Mouse (Mus musculus): ENCODE measurements around the gene Paqr4.
"Not testable (repeated sequence)": the region's sequence is repeated elsewhere in the genome, so short reads cannot be mapped to it uniquely, and the experiment has no call there.

Gene Paqr4

DNA sequence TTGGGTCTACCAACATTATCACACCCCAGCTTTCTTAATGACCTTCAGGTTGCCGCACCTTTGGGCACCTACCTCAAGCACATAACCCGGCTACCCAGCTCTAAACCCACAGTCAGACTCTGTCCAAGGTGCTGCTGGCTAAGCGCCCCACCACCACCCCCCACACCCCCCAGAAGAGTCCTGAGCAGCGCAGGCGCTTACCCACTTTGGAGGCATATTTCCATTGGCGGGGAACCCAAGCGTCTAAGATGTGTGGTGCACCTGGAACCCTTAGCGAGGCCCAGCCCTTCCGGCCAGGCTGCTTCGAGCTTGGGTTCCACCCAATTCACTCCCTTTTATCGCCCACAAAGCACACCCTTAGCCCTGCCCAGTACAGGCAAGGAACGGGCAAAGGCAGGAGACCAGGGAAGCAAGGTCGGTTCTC lies at the start of gene Paqr4:
Paqr4 (minus strand) TSS at position 270 of the 424 bp plus-strand sequence.
- DNase-seq (ENCODE audit: low spot score) = no peak

- no peak for DNase-seq (ENCODE audit: low spot score)
These were observed 49.1 kb upstream of the Paqr4 start for GRCm38 (mm10) chr17:23789749-23790268.

- no peak for DNase-seq (ENCODE audit: low spot score)
These were observed 48.3 kb upstream of the Paqr4 start for GRCm38 (mm10) chr17:23788973-23789372.

- no peak for DNase-seq (ENCODE audit: low spot score)
These were observed 45.9 kb upstream of the Paqr4 start for GRCm38 (mm10) chr17:23786510-23786931.

GRCm38 (mm10) chr17:23785561-23786471 lies 45.1 kb upstream of the Paqr4 start, which contains the start of gene Flywch2:
TSS of gene Flywch2 (minus strand) at chr17:23786081.
- peak; percentile 82 for DNase-seq (ENCODE audit: low spot score)

GRCm38 (mm10) chr17:23783352-23783751 lies 42.7 kb upstream of the Paqr4 start:
- DNase-seq (ENCODE audit: low spot score) = no peak

- DNase-seq (ENCODE audit: low spot score) = no peak
These were observed 37.8 kb upstream of the Paqr4 start for GRCm38 (mm10) chr17:23778447-23778846.

- DNase-seq (ENCODE audit: low spot score) = no peak
These were observed 36.5 kb upstream of the Paqr4 start for GRCm38 (mm10) chr17:23777141-23777540.

DNA sequence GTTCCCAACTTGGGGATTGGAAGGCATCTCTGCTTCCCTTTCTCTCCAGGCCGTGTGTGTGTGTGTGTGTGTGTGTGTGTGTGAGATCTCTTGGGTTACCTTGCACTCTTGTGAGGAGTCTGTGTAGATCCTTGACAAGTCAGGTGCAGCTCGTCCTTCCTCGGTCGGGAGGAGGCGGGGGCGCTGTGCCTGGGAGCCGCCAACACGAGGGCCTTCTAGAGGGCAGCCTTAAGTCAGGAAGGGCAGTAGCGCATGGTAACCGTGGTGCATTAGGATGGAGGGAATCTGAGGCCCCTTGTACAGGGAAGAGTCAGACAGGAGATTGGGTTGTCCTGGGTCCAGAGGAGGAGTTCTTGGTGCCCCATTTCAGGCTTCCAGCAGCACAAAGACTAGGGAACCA lies 35.5 kb upstream of the Paqr4 start:
- no peak for DNase-seq (ENCODE audit: low spot score)

DNA sequence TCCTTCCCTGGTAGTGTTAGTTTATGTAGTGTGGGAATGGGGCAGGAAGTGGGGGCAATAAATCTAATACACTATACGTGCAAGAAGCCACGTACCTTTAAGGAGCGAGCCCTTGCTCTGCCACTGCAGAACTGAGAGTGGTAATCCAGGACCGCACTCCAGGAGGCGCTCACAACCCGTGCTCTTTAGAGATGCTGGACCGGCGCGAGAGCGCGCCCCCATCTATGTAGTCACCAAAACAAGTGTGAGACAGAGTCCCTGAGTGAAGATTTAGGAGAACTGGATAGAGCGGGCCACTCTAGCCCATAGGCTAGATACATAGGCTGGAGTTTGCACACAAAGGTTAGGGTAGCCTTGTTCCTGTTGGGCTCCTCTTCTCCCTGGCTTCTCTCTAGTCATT lies 33.4 kb upstream of the Paqr4 start:
- peak; percentile 86 for DNase-seq (ENCODE audit: low spot score)

GRCm38 (mm10) chr17:23773676-23774075 lies 33.0 kb upstream of the Paqr4 start:
- no peak for DNase-seq (ENCODE audit: low spot score)

- not testable (repeated sequence) for DNase-seq (ENCODE audit: low spot score)
These were observed 31.5 kb upstream of the Paqr4 start for GRCm38 (mm10) chr17:23772219-23772556.

DNA sequence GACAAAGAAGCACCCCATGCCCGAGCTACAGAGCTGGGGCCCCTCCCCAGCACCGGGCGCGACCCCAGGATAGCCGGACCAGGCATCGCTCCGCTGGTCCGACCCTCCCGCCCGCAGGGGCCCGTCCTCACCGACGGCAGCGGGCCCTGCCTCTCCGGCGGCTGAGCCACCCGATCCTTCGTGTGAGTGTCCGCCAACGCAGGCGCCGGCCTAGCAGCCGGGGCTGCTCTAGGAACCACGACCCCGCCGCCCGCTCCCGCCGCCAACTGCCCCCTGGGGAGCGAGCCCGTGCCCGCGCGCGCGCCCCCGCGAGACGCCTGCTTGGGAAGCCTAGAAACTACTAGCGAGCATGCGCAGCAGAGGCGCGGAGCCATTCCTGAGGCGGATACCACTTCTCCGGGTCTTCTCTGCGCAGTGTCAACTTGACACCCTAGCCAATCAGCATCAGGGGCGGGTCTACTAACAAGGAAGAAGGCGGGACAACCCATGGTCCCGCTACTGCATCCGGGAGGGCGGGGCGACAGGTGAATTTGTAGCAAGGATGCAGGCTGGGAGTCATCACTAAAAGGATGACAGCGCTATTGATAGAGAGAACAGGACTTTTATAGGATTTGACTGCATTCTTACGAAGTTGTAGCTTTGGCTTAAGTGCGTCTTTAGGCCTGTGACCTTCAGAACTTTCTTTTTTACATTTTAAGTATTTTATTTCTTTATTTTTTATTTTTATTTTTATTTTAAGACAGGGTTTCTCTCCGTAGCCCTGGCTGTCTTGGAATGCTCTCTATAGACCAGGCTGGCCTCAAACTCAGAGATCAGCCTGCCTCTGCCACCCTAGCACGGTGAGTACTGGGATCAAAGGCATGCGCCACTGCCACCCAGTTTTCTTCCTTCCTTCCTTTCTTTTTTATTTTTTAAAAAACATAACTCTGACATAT lies 30.9 kb upstream of the Paqr4 start, which contains the start of gene Flywch1:
Flywch1 (minus strand) TSS at position 319 of the 935 bp plus-strand sequence.
- DNase-seq (ENCODE audit: low spot score) = peak; percentile 97

GRCm38 (mm10) chr17:23770896-23771283 lies 30.2 kb upstream of the Paqr4 start:
- no peak for DNase-seq (ENCODE audit: low spot score)

DNA sequence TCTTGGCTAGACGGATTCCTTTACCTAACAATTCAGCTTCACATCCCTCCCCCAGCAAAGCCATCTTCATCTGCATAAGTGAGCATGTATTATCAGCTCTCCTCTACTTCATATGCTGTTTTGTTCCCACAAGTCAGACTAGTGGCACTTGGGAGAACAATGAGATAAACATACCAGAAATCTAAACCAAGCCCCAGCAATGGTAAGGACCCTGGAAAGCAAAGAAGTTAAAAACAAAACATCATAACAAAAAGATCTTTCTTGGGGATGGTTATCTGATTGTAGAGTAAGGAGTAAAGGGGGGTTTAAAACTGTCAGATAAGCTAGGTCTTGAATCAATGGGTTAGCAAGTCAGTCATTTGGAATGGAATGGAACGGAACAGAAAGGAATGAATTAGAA lies 29.8 kb upstream of the Paqr4 start:
- no peak for DNase-seq (ENCODE audit: low spot score)

- DNase-seq (ENCODE audit: low spot score) = no peak
These were observed 22.3 kb upstream of the Paqr4 start for GRCm38 (mm10) chr17:23762976-23763375.

GRCm38 (mm10) chr17:23761155-23761554 lies 20.5 kb upstream of the Paqr4 start:
- DNase-seq (ENCODE audit: low spot score) = no peak

DNA sequence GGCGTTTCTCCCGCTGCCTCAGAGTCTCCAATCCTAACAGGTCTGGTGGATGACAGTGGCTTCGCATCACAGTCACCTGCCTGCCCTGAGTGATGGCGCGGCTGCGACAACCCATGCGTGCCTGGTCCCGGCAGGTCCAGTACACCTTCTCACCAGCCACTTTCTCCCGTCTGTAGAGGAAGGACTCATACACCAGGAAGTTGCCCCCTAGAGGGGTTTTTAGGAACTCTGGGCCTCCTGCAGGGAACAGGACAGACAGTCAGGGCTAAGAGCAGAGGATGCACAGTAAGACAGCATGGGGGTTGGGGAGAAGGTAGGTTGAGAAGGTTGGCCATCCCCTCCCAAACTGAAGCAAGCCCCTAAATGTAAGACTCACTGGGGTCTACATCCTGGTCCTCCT lies 19.6 kb upstream of the Paqr4 start:
- no peak for DNase-seq (ENCODE audit: low spot score)

DNA sequence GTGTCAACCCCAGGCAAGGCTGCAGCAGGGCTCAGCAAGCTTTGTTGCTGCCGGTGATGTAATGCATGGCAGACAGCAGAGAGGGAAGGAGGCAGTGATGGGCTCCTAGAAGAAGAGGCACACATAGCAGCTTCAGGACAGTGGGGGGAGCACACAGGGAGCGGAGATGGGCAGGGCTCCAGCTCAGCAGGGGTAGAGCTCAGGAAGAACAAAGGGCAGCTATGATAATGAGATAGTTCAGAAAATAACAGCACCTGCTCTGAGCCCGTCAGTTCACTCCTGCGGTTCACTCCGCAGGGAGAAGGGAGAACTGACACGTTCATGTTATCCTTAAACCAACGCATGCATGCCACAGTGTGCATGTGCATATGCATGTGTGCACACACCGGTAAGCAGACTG lies 18.1 kb upstream of the Paqr4 start:
- DNase-seq (ENCODE audit: low spot score) = no peak

- DNase-seq (ENCODE audit: low spot score) = no peak
These were observed 16.9 kb upstream of the Paqr4 start for GRCm38 (mm10) chr17:23757581-23757980.

DNA sequence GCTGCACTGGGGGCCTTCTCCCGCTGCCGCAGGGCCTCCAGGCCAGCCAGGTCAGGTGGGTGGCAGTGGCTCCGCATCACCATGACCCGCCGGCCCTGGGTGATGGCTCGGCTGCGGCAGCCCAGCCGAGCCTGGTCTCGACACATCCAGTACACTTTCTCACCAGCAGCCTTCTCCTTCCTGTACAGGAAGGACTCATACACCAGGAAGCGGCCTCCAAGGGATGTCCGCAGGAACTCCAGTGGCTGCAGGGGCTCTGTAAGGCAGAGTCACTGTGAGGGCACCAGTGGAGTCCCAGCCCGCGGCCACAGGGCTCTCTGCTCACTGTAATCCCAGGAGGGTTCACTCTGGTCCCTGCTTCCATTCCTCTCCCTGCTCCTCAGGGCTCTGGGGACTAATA lies 15.0 kb upstream of the Paqr4 start:
- DNase-seq (ENCODE audit: low spot score) = no peak

All from T-cell, adult 2 months (primary cell).